Mouse (Mus musculus) heart, adult 2 months (tissue): ENCODE data around the gene Etv1. TPM values are rescaled to one million over a fixed set of nuclear protein-coding genes. Genes with fewer than 3 reads are reported as not detected.

Source experiments
- DNase-seq, 2 experiments: peaks; one replicate each; pipeline ENCODE4 v3.0.0; 2021
- H3K27ac ChIP-seq: fragments of 200-600 bp; 2 replicates; pipeline ENCODE4 v1.8.1; 2022
- H3K27me3 ChIP-seq: fragments of 200-500 bp; 2 replicates; pipeline ENCODE4 v1.6.1; 2012; ENCODE audit warnings: mild to moderate bottlenecking, low read length, inconsistent platforms, mixed read lengths; ENCODE audit not compliant: control insufficient read depth, insufficient read depth
- H3K36me3 ChIP-seq: fragments of 200-500 bp; 2 replicates; pipeline ENCODE4 v1.6.1; 2012; ENCODE audit warnings: low read length, inconsistent platforms; ENCODE audit not compliant: control insufficient read depth, insufficient read depth
- H3K4me1 ChIP-seq: fragments of 200-500 bp; 2 replicates; pipeline ENCODE4 v1.6.1; 2011; ENCODE audit warnings: low read length; ENCODE audit not compliant: control insufficient read depth, insufficient read depth
- H3K4me3 ChIP-seq: fragments of 200-600 bp; 2 replicates; pipeline ENCODE4 v1.8.1; 2022
- H3K79me2 ChIP-seq: fragments of 200-500 bp; replicated peaks from 2 replicates; pipeline ENCODE4 v1.6.1; 2012; ENCODE audit warnings: mild to moderate bottlenecking, inconsistent platforms, low read length, moderate library complexity, mixed read lengths; ENCODE audit not compliant: control insufficient read depth, insufficient read depth
- H3K9ac ChIP-seq: fragments of 200-500 bp; 2 replicates; pipeline ENCODE4 v1.6.1; 2012; ENCODE audit warnings: low read depth, mild to moderate bottlenecking, control low read depth, inconsistent platforms, low read length, mixed read lengths
- CTCF ChIP-seq: fragments of 200-600 bp; IDR thresholded peaks from 2 replicates; pipeline ENCODE4 v1.8.1; 2022; ENCODE audit warnings: antibody characterized with exemption, mild to moderate bottlenecking, moderate library complexity
- EP300 ChIP-seq: fragments of 200-500 bp; IDR thresholded peaks from 2 replicates; pipeline ENCODE4 v1.6.1; 2011; ENCODE audit warnings: low read depth, low read length, control low read depth; ENCODE audit not compliant: insufficient read depth
- POLR2A ChIP-seq: fragments of 200-500 bp; IDR thresholded peaks from 2 replicates; pipeline ENCODE4 v1.6.1; 2011; ENCODE audit warnings: mild to moderate bottlenecking, low read depth, low read length, control low read depth; ENCODE audit not compliant: insufficient read depth
- WGBS: fragments of 180-500 bp; shearing (Covaris S2); methylation state at CpG from one replicate; pipeline ENCODE4 v1.1.7; 2018; 5-methylcytosine and 5-hydroxymethylcytosine counted together
- intact Hi-C: fragments of 180-260 bp; cut with DNase I; formaldehyde crosslinking; loops from one replicate; pipeline ENCODE4 v1.15.1; 2025
- polyA plus RNA-seq: library from polyadenylated mRNA; depleted of rRNA; stranded (reverse); fragments of >200 nt; gene quantifications from 2 replicates; pipeline ENCODE4 v1.2.3, GENCODE M21; 2012
- total RNA-seq, 2 experiments: library from RNA; stranded (reverse); gene quantifications; 2 replicates each; pipeline ENCODE4 v1.2.3; 2021

Gene Etv1
- total and polyA plus RNA-seq, 3 experiments = 6.5 to 9.5 (median 7.8) TPM

- no peak overlapping the region for H3K4me3 ChIP-seq
- H3K27ac ChIP-seq = no peak overlapping the region
- TF ChIP-seq EP300 (no peak), POLR2A (no peak), CTCF (no peak)
- no peaks in the 10 kb centered on the region for H3K79me2 ChIP-seq
- H3K36me3 ChIP-seq = no peaks in the 10 kb centered on the region
- H3K9ac ChIP-seq = no peak overlapping the region
- H3K27me3 ChIP-seq = no peaks in the 10 kb centered on the region
- DNase-seq = no peak
- WGBS = 77% methylated on average over 4 of the region's 4 CpGs
- peaks cover 2% of the 10 kb centered on the region for H3K4me1 ChIP-seq
- intact Hi-C loops = no loop called here
Measured at GRCm38 (mm10) chr12:38786571-38786970, 7.4 kb downstream of the Etv1 start.

- peaks cover 2% of the 10 kb centered on the region for H3K4me1 ChIP-seq
- TF ChIP-seq CTCF = no peak
- TF ChIP-seq EP300 = no peak
- no peak for TF ChIP-seq POLR2A
- H3K79me2 ChIP-seq = no peaks in the 10 kb centered on the region
- intact Hi-C loops = no loop called here
- no peak overlapping the region for H3K4me3 ChIP-seq
- DNase-seq = no peak
- H3K9ac ChIP-seq = no peak overlapping the region
- no peaks in the 10 kb centered on the region for H3K27me3 ChIP-seq
- H3K36me3 ChIP-seq = no peaks in the 10 kb centered on the region
- 45% methylated on average over 3 of the region's 3 CpGs for WGBS
- H3K27ac ChIP-seq = no peak overlapping the region
Measured at GRCm38 (mm10) chr12:38787704-38788103, 8.5 kb downstream of the Etv1 start.

- WGBS = 34% methylated on average over 6 of the region's 6 CpGs
- DNase-seq = peak; percentile 50 to 75
- intact Hi-C loops = no loop called here
- Histone ChIP-seq H3K36me3 (no peaks in the 10 kb centered on the region), H3K4me3 (0 out of 2 replicates have a peak overlapping the region, but pooled peaks have one; percentile 5), H3K79me2 (no peaks in the 10 kb centered on the region), H3K27ac (peak overlapping the region; percentile 21), H3K4me1 (peaks cover 4% of the 10 kb centered on the region), H3K27me3 (no peaks in the 10 kb centered on the region), H3K9ac (no peak overlapping the region)
- TF ChIP-seq POLR2A = peak; percentile 26; the same call in 1 of the 2 replicates
- peak; percentile 61; the same call in 1 of the 2 replicates for TF ChIP-seq EP300
- no peak for TF ChIP-seq CTCF
Measured at GRCm38 (mm10) chr12:38788621-38789020, 9.4 kb downstream of the Etv1 start.

GRCm38 (mm10) chr12:38789789-38790355 lies 10.7 kb downstream of the Etv1 start:
- WGBS = 87% methylated on average over 10 of the region's 10 CpGs
- Histone ChIP-seq H3K4me3 (no peak overlapping the region), H3K27me3 (no peaks in the 10 kb centered on the region), H3K4me1 (peaks cover 4% of the 10 kb centered on the region), H3K27ac (no peak overlapping the region), H3K79me2 (no peaks in the 10 kb centered on the region), H3K9ac (no peak overlapping the region), H3K36me3 (no peaks in the 10 kb centered on the region)
- intact Hi-C loops = no loop called here
- no peak for DNase-seq
- TF ChIP-seq CTCF = no peak
- TF ChIP-seq EP300 = no peak
- no peak for TF ChIP-seq POLR2A

GRCm38 (mm10) chr12:38793076-38793475 lies 13.9 kb downstream of the Etv1 start:
- intact Hi-C loops = no loop called here
- H3K27me3 ChIP-seq = no peaks in the 10 kb centered on the region
- H3K27ac ChIP-seq = no peak overlapping the region
- H3K79me2 ChIP-seq = no peaks in the 10 kb centered on the region
- no peak for TF ChIP-seq CTCF
- no peak for TF ChIP-seq EP300
- TF ChIP-seq POLR2A = no peak
- H3K9ac ChIP-seq = no peak overlapping the region
- peaks cover 4% of the 10 kb centered on the region for H3K4me1 ChIP-seq
- WGBS = 37% methylated on average over 4 of the region's 4 CpGs
- peak in 1 of 2 experiments; percentile 9 for DNase-seq
- no peaks in the 10 kb centered on the region for H3K36me3 ChIP-seq
- H3K4me3 ChIP-seq = no peak overlapping the region

GRCm38 (mm10) chr12:38793697-38794096 lies 14.5 kb downstream of the Etv1 start:
- intact Hi-C loops = no loop called here
- peak overlapping the region; percentile 21; the same call in 1 of the 2 replicates for H3K27ac ChIP-seq
- no peaks in the 10 kb centered on the region for H3K27me3 ChIP-seq
- WGBS = 48% methylated on average over 2 of the region's 2 CpGs
- H3K4me3 ChIP-seq = no peak overlapping the region
- peaks cover 1% of the 10 kb centered on the region for H3K4me1 ChIP-seq
- no peaks in the 10 kb centered on the region for H3K79me2 ChIP-seq
- no peak for TF ChIP-seq POLR2A
- no peak for TF ChIP-seq CTCF
- TF ChIP-seq EP300 = no peak
- DNase-seq = no peak
- H3K36me3 ChIP-seq = no peaks in the 10 kb centered on the region
- no peak overlapping the region for H3K9ac ChIP-seq
